Mouse (Mus musculus): Measurements from ENCODE around the gene Pacs1.

DNA sequence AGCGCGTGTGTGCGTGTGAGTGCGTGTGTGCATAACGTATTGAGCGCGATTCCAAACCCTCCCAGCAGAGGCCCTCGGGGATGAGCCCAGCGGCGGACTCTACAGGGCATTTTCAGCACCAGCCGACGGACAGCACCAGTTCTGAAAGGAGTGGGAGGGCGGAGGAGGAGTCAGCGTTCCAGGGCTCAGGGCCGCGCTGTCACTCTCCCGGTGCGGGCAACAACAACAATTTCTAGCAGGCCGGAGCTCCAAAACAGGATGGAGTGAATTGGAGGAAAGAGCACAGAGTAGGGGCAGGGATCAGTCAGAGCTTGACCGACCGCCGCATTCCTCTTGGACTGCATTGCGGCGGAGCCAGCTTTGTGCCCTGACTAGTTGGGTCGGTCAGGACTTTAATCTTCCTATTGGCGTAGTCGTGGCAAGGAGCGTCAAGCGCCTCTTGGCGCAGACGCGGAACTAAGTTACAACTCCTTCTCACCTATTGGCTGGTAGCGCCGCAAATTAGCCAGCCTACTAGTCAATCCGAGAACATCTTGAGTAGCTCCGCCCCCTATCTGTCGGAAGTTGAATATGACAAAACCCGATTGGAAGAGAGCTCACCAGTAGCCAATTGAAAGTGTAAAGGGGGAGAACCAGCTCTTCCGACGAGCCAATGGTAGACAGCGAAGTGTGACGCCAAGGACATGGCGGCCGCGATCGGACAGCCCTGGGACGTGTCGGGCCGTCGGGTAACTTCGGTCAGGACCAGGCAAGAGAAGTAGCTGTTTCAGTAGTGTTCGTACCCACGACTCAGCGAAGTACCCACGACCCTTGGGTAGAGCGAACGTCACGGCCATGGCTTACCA lies 184.8 kb downstream of the Pacs1 start, which contains the start of gene Yif1a:
- peak; percentile 28; the same call in 1 of the 2 replicates for TF ChIP-seq CTCF (IDR thresholded peaks at IDR 0.05; ENCODE audit: borderline replicate concordance, control insufficient read depth, extremely low read depth, insufficient read depth, low read length, poor library complexity)
- peak; percentile 67; the same call in 1 of the 2 replicates for TF ChIP-seq POLR2A (IDR thresholded peaks at IDR 0.05; ENCODE audit: control insufficient read depth, extremely low read depth, insufficient read depth, low read length, poor library complexity)

Measured in thymus, adult 2 months (tissue).